Mouse (Mus musculus) liver, embryonic 13.5 days (tissue): ENCODE measurements around the gene Qsox2. TPM values are rescaled to one million over a fixed set of nuclear protein-coding genes. Genes with fewer than 3 reads are reported as not detected.
A peak's percentile ranks its signal among the peaks of the same experiment; 100 is the strongest.

Source experiments
- ATAC-seq: fragments of 200-750 bp; cut with Nextera tagmentation; 2 replicates; pipeline ENCODE4 v1.8.0; 2017; ENCODE audit warnings: low read depth, mild to moderate bottlenecking, moderate number of reproducible peaks, moderate library complexity
- DNase-seq: peaks from one replicate; pipeline ENCODE4 v3.0.0; 2022
- H3K27ac ChIP-seq: fragments of 300-500 bp; sonication (generic); 2 replicates; pipeline ENCODE4 v1.5.1; 2015; ENCODE audit warnings: moderate library complexity, mild to moderate bottlenecking, inconsistent platforms
- H3K27me3 ChIP-seq: fragments of 300-500 bp; sonication (generic); 2 replicates; pipeline ENCODE4 v1.6.1; 2015; ENCODE audit warnings: mild to moderate bottlenecking, inconsistent platforms
- H3K36me3 ChIP-seq: fragments of 300-500 bp; sonication (generic); 2 replicates; pipeline ENCODE4 v1.6.1; 2015; ENCODE audit warnings: mild to moderate bottlenecking, inconsistent platforms
- H3K4me1 ChIP-seq: fragments of 300-500 bp; sonication (generic); replicated peaks from 2 replicates; pipeline ENCODE4 v1.6.1; 2015; ENCODE audit warnings: inconsistent platforms
- H3K4me2 ChIP-seq: fragments of 300-500 bp; sonication (generic); 2 replicates; pipeline ENCODE4 v1.6.1; 2015; ENCODE audit warnings: inconsistent platforms, mild to moderate bottlenecking, moderate library complexity
- H3K4me3 ChIP-seq: fragments of 300-500 bp; sonication (generic); replicated peaks from 2 replicates; pipeline ENCODE4 v1.5.1; 2015; ENCODE audit warnings: mild to moderate bottlenecking, inconsistent platforms
- H3K9ac ChIP-seq: fragments of 300-500 bp; sonication (generic); 2 replicates; pipeline ENCODE4 v1.6.1; 2015; ENCODE audit warnings: mild to moderate bottlenecking, inconsistent platforms
- H3K9me3 ChIP-seq: fragments of 300-500 bp; sonication (generic); replicated peaks from 2 replicates; pipeline ENCODE4 v1.6.1; 2016; ENCODE audit warnings: inconsistent platforms
- WGBS: fragments of 180-500 bp; shearing (Covaris S2); methylation state at CpG from one replicate; pipeline ENCODE4 v1.1.7; 2015; ENCODE audit not compliant: insufficient replicate concordance; 5-methylcytosine and 5-hydroxymethylcytosine counted together
- polyA plus RNA-seq: library from polyadenylated mRNA; unstranded; fragments of >200 nt; fragmentation: Nextera tagmentation; extraction: Ambion mirVana; gene quantifications from 2 replicates; pipeline ENCODE4 v1.2.1, GENCODE M21; 2015

Qsox2 gene
- polyA plus RNA-seq, 1 experiment from 2014 or later, result 5.7 TPM

DNA sequence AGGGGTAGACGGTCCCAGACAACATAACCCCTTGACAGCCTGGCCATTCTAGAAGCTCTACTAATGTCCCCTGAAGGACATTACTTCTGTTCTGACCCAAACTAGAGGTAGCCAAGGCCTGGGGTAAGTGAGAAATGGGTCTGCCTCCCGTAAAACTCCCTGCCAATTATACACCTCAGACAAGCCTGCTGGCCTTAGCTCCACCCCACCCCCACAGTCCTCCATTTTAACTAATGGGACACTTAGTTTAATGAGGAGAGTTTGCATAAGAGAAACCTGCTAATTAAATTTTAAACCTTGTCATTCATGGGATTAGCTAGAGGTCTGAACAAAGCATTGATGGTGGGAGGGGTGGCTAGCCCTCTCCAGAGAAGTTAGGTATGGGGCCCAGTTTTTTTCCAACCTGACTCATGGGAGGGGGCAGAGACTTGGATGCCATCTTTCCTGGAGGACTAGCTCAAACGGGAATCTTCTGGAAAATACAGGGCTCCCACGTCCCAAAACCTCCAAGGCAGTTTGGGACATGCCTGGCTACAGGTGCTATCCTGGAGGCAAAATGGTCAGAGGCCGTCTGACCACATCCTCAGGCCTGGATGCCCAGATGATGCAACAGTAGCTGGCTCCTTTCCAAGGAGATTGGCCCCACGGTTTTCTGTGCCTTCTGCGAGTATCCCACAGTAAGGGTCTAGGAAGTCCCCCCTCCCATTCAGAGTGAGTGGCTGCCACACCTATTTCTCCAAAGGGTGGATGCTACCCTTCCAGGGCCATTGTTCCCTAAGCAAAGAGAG, 42.6 kb downstream of the Qsox2 start:
- DNase-seq, result no peak
- H3K27ac ChIP-seq, result no peak overlapping the region
- H3K4me2 ChIP-seq, result no peak overlapping the region

DNA sequence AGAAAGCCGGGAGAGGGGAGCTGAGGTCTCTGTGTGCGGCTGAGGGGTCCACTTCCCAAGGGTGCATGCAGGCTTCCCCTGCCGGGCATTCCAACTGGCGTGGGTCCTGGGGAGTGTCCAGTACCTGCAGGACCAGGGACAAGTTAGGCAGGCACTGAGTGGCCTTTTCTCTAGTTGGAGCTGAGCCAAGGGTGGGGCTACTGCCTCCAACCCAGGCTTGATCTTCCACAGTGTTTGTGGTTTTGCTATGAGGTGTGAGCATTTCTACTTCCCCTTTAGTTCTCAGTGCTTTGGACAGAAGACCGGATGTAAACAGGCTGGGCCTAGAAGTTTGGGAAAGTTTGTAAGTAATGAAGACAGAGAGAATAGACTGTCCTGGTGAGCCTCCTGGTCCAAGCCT, 48.8 kb downstream of the Qsox2 start:
- Histone ChIP-seq H3K36me3 (no peaks in the 10 kb centered on the region), H3K27ac (no peak overlapping the region), H3K9me3 (no peaks in the 10 kb centered on the region), H3K4me2 (no peak overlapping the region), H3K4me1 (peaks cover 7% of the 10 kb centered on the region; the same call in 1 of the 2 replicates), H3K27me3 (peaks cover 73% of the 10 kb centered on the region), H3K9ac (no peak overlapping the region), H3K4me3 (no peak overlapping the region)
- WGBS, result 46% methylated on average over 5 of the region's 5 CpGs
- ATAC-seq (no peak), DNase-seq (no peak)

More for the DNA sequence above, 42.6 kb downstream of the Qsox2 start:
- 27% methylated on average over 7 of the region's 7 CpGs for WGBS
- no peaks in the 10 kb centered on the region for H3K36me3 ChIP-seq
- no peak overlapping the region for H3K4me3 ChIP-seq
- no peak for ATAC-seq
- 0 out of 2 replicates have a peak, but pooled peaks cover 9% of the 10 kb centered on the region for H3K4me1 ChIP-seq
- H3K9ac ChIP-seq, result no peak overlapping the region
- peaks cover 97% of the 10 kb centered on the region for H3K27me3 ChIP-seq
- H3K9me3 ChIP-seq, result no peaks in the 10 kb centered on the region

DNA sequence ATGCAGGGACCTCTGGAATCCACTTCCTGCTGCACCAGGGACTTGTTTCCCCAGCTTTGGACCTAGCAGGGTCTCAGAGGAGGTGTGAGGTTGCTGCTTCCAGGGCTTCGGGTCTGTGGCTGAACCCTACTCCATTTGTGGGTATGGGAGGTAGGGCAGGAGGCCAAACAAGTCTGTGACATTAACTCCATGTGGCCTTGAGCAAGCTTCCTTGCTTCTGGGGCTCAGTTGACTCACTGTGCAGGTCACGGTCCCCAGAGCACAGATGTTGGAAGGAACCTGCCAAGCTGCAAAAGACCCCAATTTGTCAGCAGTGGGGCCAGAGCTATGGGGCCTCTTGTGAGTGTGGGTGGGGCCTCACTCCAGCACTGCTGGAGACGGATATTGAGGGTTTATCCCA, 53.0 kb downstream of the Qsox2 start:
- DNase-seq, result no peak
- 39% methylated on average over 3 of the region's 3 CpGs for whole genome bisulfite sequencing
- no peak for ATAC-seq

DNA sequence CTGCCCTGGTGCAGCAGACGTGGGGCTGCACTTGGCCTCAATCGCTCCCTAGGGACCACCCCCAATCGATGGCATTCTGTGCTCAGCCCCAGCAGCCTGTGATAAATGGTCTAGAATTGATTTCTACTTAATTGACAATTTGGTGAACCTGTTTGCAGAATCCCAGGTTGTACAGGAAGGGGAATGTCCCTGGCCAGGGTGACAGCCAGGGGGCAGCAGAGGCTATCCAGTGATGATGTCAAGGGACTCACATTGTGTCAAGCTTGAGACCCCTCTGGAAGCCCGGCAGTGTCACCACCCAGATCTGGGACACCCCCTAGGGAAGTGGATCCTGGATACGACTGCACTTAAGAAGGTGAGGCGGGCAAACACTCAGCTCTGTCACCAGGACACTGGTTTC, 54.7 kb downstream of the Qsox2 start:
- Histone ChIP-seq H3K4me1 (peaks cover 10% of the 10 kb centered on the region), H3K4me3 (no peak overlapping the region), H3K9ac (no peak overlapping the region), H3K36me3 (no peaks in the 10 kb centered on the region), H3K27ac (no peak overlapping the region), H3K27me3 (peaks cover 41% of the 10 kb centered on the region), H3K4me2 (no peak overlapping the region), H3K9me3 (no peaks in the 10 kb centered on the region)
- 12% methylated on average over 6 of the region's 6 CpGs for WGBS
- DNase-seq, result no peak
- no peak for ATAC-seq

More for the DNA sequence above, 53.0 kb downstream of the Qsox2 start:
- Histone ChIP-seq H3K4me2 (no peak overlapping the region), H3K36me3 (no peaks in the 10 kb centered on the region), H3K27ac (no peak overlapping the region), H3K9ac (no peak overlapping the region), H3K27me3 (peaks cover 48% of the 10 kb centered on the region), H3K4me3 (no peak overlapping the region), H3K4me1 (peaks cover 7% of the 10 kb centered on the region; the same call in 1 of the 2 replicates), H3K9me3 (no peaks in the 10 kb centered on the region)

DNA sequence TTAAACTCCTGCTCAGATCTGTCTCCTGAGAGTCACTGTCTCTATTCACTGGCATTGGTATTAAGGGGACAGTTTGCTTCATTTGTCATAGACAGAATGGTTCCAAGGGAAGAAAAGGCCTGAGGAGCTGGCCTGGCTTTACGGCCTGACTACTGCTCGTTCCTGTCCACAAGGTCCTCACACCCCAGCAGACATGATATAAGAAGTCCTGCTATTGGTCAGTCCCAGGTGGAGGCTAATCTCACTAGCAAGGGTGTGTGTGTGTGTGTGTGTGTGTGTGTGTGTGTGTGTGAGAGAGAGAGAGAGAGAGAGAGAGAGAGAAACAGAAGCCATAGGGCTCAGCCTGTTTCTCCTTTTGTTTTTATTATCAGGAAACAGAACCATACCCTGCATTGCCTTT, 60.1 kb downstream of the Qsox2 start:
- DNase-seq (no peak), ATAC-seq (peak; percentile 61)
- H3K36me3 ChIP-seq, result no peaks in the 10 kb centered on the region
- H3K9ac ChIP-seq, result peak overlapping the region; percentile 49
- H3K27me3 ChIP-seq, result peaks cover 38% of the 10 kb centered on the region
- no peaks in the 10 kb centered on the region for H3K9me3 ChIP-seq
- peaks cover 36% of the 10 kb centered on the region for H3K4me1 ChIP-seq
- peak overlapping the region; percentile 2 for H3K27ac ChIP-seq
- H3K4me2 ChIP-seq, result peak overlapping the region; percentile 44
- 45% methylated on average over 2 of the region's 2 CpGs for WGBS
- no peak overlapping the region for H3K4me3 ChIP-seq

DNA sequence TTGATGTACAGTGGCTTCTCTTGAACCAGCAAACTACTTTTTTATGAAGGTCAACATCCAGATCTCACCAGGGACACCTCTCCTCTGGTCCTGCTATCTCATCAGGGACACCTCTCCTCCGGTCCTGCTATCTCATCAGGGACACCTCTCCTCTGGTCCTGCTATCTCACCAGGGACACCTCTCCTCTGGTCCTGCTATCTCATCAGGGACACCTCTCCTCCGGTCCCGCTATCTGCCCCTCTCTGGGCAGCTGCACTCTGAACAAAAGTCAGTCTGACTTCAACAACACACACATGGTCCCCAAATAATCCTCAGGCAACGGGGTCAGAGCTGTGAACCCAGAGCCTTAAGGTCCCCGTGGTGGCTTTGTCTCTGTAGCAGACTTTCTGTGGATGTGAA, 60.6 kb downstream of the Qsox2 start:
- ATAC-seq (peak; percentile 90), DNase-seq (peak; percentile 50)
- WGBS, result 16% methylated on average over 5 of the region's 5 CpGs
- peak overlapping the region; percentile 2 for H3K27ac ChIP-seq
- peaks cover 39% of the 10 kb centered on the region for H3K27me3 ChIP-seq
- no peaks in the 10 kb centered on the region for H3K36me3 ChIP-seq
- H3K9ac ChIP-seq, result peak overlapping the region; percentile 49
- H3K4me3 ChIP-seq, result no peak overlapping the region
- no peaks in the 10 kb centered on the region for H3K9me3 ChIP-seq
- H3K4me2 ChIP-seq, result peak overlapping the region; percentile 44
- peaks cover 36% of the 10 kb centered on the region for H3K4me1 ChIP-seq

DNA sequence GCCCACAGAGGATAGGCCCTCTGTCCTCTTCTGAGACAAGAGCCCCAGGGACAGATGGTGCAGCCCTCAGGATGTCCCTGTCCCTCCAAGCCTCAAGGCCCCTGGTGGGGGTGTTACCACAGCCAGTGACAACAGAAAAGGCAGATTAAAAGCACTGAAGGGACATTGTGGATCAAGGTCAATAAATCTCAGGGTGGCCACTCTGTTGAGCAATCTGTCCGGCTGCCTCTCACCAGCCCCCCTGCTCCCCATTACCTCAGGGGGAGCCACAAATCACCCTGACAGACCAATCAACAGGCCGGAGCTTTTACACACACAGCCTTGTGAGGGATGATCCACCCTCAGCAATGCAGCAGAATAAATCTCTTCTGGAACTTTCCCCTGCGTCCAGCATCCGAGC, 62.1 kb downstream of the Qsox2 start:
- peaks cover 36% of the 10 kb centered on the region for H3K4me1 ChIP-seq
- H3K4me2 ChIP-seq, result no peak overlapping the region
- no peak overlapping the region for H3K9ac ChIP-seq
- H3K27me3 ChIP-seq, result peaks cover 54% of the 10 kb centered on the region
- no peak overlapping the region for H3K4me3 ChIP-seq
- H3K36me3 ChIP-seq, result no peaks in the 10 kb centered on the region
- no peak for DNase-seq
- WGBS, result 35% methylated on average over 4 of the region's 4 CpGs
- H3K9me3 ChIP-seq, result no peaks in the 10 kb centered on the region
- no peak for ATAC-seq
- H3K27ac ChIP-seq, result no peak overlapping the region

DNA sequence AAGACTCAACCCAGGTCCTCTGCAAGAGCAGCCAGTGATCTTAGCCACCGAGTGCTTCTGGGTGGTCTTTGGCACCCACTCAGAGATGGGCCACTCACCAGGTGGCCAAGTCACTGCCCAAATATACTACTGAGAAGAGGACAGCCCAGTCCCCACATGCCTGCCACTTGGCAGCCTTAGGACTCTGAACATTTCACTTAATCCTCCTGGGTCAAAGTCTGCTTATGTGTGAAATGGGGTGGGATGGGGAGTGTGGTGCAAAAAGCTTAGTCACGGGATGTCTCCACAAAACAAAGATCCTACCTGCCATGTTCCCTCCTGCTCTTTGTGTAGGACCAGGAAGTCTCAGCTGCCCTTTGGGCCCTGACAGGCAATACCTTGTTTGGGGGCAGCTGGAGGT, 65.2 kb downstream of the Qsox2 start:
- peaks cover 71% of the 10 kb centered on the region for H3K27me3 ChIP-seq
- ATAC-seq (no peak), DNase-seq (no peak)
- peaks cover 21% of the 10 kb centered on the region for H3K4me1 ChIP-seq
- no peak overlapping the region for H3K27ac ChIP-seq
- no peak overlapping the region for H3K4me2 ChIP-seq
- H3K36me3 ChIP-seq, result no peaks in the 10 kb centered on the region
- H3K9me3 ChIP-seq, result no peaks in the 10 kb centered on the region
- no peak overlapping the region for H3K4me3 ChIP-seq
- WGBS, result 68% methylated on average over 2 of the region's 2 CpGs
- H3K9ac ChIP-seq, result no peak overlapping the region

DNA sequence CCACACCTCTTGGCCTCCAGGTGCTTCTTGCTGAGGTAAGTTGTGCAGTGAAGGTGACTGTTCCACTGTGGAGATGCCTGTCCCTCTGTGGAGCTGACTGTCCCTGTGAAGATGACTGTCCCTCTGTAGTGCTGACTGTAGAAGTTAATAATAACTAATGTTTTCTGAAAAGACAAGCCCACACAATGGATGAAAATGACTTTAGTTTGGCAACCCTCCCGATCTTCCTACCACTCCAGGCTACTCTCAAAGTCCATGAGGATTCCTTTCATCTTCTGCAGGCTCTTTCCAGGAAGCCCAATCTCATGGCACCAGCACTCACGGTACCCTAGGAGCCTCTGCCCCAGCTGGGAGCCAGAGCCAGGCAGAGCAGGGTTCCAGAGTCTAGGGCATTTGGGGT, 66.9 kb downstream of the Qsox2 start:
- 40% methylated on average over 2 of the region's 2 CpGs for WGBS
- Histone ChIP-seq H3K4me1 (peaks cover 3% of the 10 kb centered on the region), H3K9ac (no peak overlapping the region), H3K9me3 (no peaks in the 10 kb centered on the region), H3K4me3 (no peak overlapping the region), H3K27me3 (peaks cover 63% of the 10 kb centered on the region), H3K36me3 (no peaks in the 10 kb centered on the region), H3K4me2 (no peak overlapping the region), H3K27ac (no peak overlapping the region)
- DNase-seq, result no peak
- ATAC-seq, result no peak

DNA sequence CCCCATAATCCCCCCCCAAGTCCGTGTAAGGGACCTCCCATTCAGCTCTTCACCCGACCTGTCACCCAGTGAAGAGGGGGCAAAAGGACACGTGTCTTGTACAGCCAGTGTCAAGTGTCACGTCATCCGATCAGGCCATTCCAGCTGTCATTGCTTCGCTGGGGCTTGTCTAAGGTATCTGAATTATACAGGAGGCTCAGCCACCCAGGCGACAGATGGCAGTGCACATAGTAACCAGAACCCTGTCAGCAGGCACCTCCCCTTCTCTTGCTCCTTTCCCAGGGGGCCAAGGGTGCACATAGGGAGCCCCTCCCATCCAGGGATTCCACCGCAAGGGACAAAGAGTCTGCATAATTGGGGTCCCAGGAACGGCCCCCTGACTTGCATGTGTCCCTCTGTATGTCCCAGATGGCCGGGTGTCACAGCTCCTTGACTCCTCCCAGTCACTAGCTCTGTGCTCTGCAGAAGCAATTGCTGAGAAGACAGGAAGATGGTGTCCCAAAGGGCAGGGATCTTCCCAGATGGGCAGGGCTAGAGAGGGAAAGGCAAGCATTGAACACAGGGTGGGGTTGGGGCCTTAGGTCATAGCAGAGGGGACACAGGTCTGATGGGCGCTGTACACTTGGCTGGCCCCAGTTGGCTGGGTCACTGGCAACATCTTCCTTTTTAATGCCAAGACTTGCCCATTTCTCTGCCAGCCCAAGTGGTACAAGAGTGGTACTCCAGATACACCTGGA, 68.3 kb downstream of the Qsox2 start:
- H3K4me1 ChIP-seq, result no peaks in the 10 kb centered on the region
- H3K9me3 ChIP-seq, result no peaks in the 10 kb centered on the region
- H3K4me3 ChIP-seq, result no peak overlapping the region
- 41% methylated on average over 11 of the region's 11 CpGs for WGBS
- peaks cover 54% of the 10 kb centered on the region for H3K27me3 ChIP-seq
- H3K9ac ChIP-seq, result no peak overlapping the region
- no peak overlapping the region for H3K27ac ChIP-seq
- H3K36me3 ChIP-seq, result no peaks in the 10 kb centered on the region
- DNase-seq (no peak), ATAC-seq (no peak)
- H3K4me2 ChIP-seq, result no peak overlapping the region

DNA sequence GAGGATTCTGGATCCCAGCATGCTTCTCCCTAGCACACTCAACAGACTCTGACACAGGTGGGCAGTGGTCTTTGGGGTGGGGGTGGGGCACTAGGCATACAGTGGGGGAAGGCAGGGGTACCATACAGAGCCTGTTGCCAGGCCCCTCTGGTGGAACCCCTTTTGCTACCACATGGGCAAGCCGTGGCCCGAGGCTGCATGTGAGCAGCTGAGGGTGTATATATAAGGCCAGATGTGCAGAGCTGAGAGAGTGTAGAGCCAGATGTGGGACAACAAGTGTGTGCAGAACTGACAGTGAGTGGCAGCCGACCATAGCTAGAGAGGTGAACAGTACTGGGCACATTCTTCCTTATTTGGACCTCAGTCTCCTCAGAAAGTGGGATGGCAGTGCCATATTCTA, 70.4 kb downstream of the Qsox2 start:
- Histone ChIP-seq H3K4me2 (no peak overlapping the region), H3K27me3 (peaks cover 36% of the 10 kb centered on the region), H3K27ac (no peak overlapping the region), H3K4me1 (peaks cover 7% of the 10 kb centered on the region), H3K9ac (no peak overlapping the region), H3K36me3 (no peaks in the 10 kb centered on the region), H3K4me3 (no peak overlapping the region), H3K9me3 (no peaks in the 10 kb centered on the region)
- WGBS, result 70% methylated on average over 3 of the region's 3 CpGs
- ATAC-seq, result no peak
- DNase-seq, result no peak
